Mouse (Mus musculus): Measurements from ENCODE around the gene Spout1. TPM values are rescaled to one million over a fixed set of nuclear protein-coding genes. Genes with fewer than 3 reads are reported as not detected.

The Spout1 gene
- polyA plus RNA-seq, 1 experiment from 2014 or later = 72.0 TPM

Other genes starting within 250 kb of the Spout1 start
- gene Gle1, start 243.0 kb downstream of the Spout1 start, polyA plus RNA-seq (2016; fragmentation: Nextera tagmentation; extraction: Ambion mirVana) = 50.0 and 61.3 TPM in 2 replicates
- 103 and 116 TPM in 2 replicates for gene Sptan1, start 212.9 kb downstream of the Spout1 start, polyA plus RNA-seq (2016; fragmentation: Nextera tagmentation; extraction: Ambion mirVana)
- gene Wdr34, start 129.6 kb downstream of the Spout1 start, polyA plus RNA-seq (2016; fragmentation: Nextera tagmentation; extraction: Ambion mirVana) = 17.7 and 22.3 TPM in 2 replicates
- 341 and 570 TPM in 2 replicates for gene Set, start 121.1 kb downstream of the Spout1 start, polyA plus RNA-seq (2016; fragmentation: Nextera tagmentation; extraction: Ambion mirVana)
- 13.8 and 17.7 TPM in 2 replicates for gene Pkn3, start 100.8 kb downstream of the Spout1 start, polyA plus RNA-seq (2016; fragmentation: Nextera tagmentation; extraction: Ambion mirVana)
- gene Zdhhc12, start 84.8 kb downstream of the Spout1 start, polyA plus RNA-seq (2016; fragmentation: Nextera tagmentation; extraction: Ambion mirVana) = 65.5 and 66.2 TPM in 2 replicates
- 5.9 and 7.2 TPM in 2 replicates for gene Zer1, start 53.9 kb downstream of the Spout1 start, polyA plus RNA-seq (2016; fragmentation: Nextera tagmentation; extraction: Ambion mirVana)
- 3.9 and 6.8 TPM in 2 replicates for gene Tbc1d13, start 44.7 kb downstream of the Spout1 start, polyA plus RNA-seq (2016; fragmentation: Nextera tagmentation; extraction: Ambion mirVana)
- 31.3 and 32.5 TPM in 2 replicates for gene Endog, start 7.0 kb downstream of the Spout1 start, polyA plus RNA-seq (2016; fragmentation: Nextera tagmentation; extraction: Ambion mirVana)
- gene Kyat1, start 27.4 kb upstream of the Spout1 start, polyA plus RNA-seq (2016; fragmentation: Nextera tagmentation; extraction: Ambion mirVana) = 12.8 and 17.2 TPM in 2 replicates
- 20.2 and 34.4 TPM in 2 replicates for gene Lrrc8a, start 59.3 kb upstream of the Spout1 start, polyA plus RNA-seq (2016; fragmentation: Nextera tagmentation; extraction: Ambion mirVana)
- 0.14 and 0.19 TPM in 2 replicates for gene Gm28035, start 62.1 kb upstream of the Spout1 start, polyA plus RNA-seq (2016; fragmentation: Nextera tagmentation; extraction: Ambion mirVana)
- 4.4 and 5.2 TPM in 2 replicates for gene Phyhd1, start 87.7 kb upstream of the Spout1 start, polyA plus RNA-seq (2016; fragmentation: Nextera tagmentation; extraction: Ambion mirVana)
- gene Gm28038, start 102.6 kb upstream of the Spout1 start, polyA plus RNA-seq (2016; fragmentation: Nextera tagmentation; extraction: Ambion mirVana) = not detected in 2 replicates
- 29.3 and 31.7 TPM in 2 replicates for gene Dolk, start 107.9 kb upstream of the Spout1 start, polyA plus RNA-seq (2016; fragmentation: Nextera tagmentation; extraction: Ambion mirVana)
- 45.2 and 46.5 TPM in 2 replicates for gene Nup188, start 107.9 kb upstream of the Spout1 start, polyA plus RNA-seq (2016; fragmentation: Nextera tagmentation; extraction: Ambion mirVana)
- gene Sh3glb2, start 180.9 kb upstream of the Spout1 start, polyA plus RNA-seq (2016; fragmentation: Nextera tagmentation; extraction: Ambion mirVana) = 101 and 132 TPM in 2 replicates
- 28.2 and 35.1 TPM in 2 replicates for gene Miga2, start 185.8 kb upstream of the Spout1 start, polyA plus RNA-seq (2016; fragmentation: Nextera tagmentation; extraction: Ambion mirVana)
- gene Dolpp1, start 213.8 kb upstream of the Spout1 start, polyA plus RNA-seq (2016; fragmentation: Nextera tagmentation; extraction: Ambion mirVana) = 29.9 and 36.1 TPM in 2 replicates
- gene Crat, start 237.4 kb upstream of the Spout1 start, polyA plus RNA-seq (2016; fragmentation: Nextera tagmentation; extraction: Ambion mirVana) = 36.1 and 55.2 TPM in 2 replicates
- 129 and 140 TPM in 2 replicates for gene Ptpa, start 237.6 kb upstream of the Spout1 start, polyA plus RNA-seq (2016; fragmentation: Nextera tagmentation; extraction: Ambion mirVana)